Mouse (Mus musculus) lung, embryonic 16.5 days (tissue): Measurements from ENCODE around the gene Copz1. TPM values are rescaled to one million over a fixed set of nuclear protein-coding genes. Genes with fewer than 3 reads are reported as not detected.

ENCODE experiments used
- ATAC-seq: fragments of 200-750 bp; cut with Nextera tagmentation; 2 replicates; pipeline ENCODE4 v1.8.0; 2017; ENCODE audit warnings: low read depth, mild to moderate bottlenecking, moderate library complexity
- H3K27ac ChIP-seq: fragments of 300-500 bp; sonication (generic); 2 replicates; pipeline ENCODE4 v1.5.1; 2014; ENCODE audit warnings: mild to moderate bottlenecking, control low read depth, low read length
- H3K27me3 ChIP-seq: fragments of 300-500 bp; sonication (generic); 2 replicates; pipeline ENCODE4 v1.6.1; 2014; ENCODE audit warnings: low read depth, low read length, mixed read lengths; ENCODE audit not compliant: control insufficient read depth, insufficient read depth
- H3K36me3 ChIP-seq: fragments of 300-500 bp; sonication (generic); 2 replicates; pipeline ENCODE4 v1.6.1; 2014; ENCODE audit warnings: low read length; ENCODE audit not compliant: control insufficient read depth, insufficient read depth
- H3K4me1 ChIP-seq: fragments of 300-500 bp; sonication (generic); replicated peaks from 2 replicates; pipeline ENCODE4 v1.6.1; 2014; ENCODE audit warnings: low read length, mixed read lengths; ENCODE audit not compliant: control insufficient read depth, insufficient read depth
- H3K4me2 ChIP-seq: fragments of 300-500 bp; sonication (generic); 2 replicates; pipeline ENCODE4 v1.6.1; 2014; ENCODE audit warnings: low read depth, low read length, control low read depth
- H3K4me3 ChIP-seq: fragments of 300-500 bp; sonication (generic); 2 replicates; pipeline ENCODE4 v1.5.1; 2014; ENCODE audit warnings: mild to moderate bottlenecking, low read length, control low read depth
- H3K9ac ChIP-seq: fragments of 300-500 bp; sonication (generic); 2 replicates; pipeline ENCODE4 v1.6.1; 2014; ENCODE audit warnings: low read length, control low read depth
- H3K9me3 ChIP-seq: fragments of 300-500 bp; sonication (generic); 2 replicates; pipeline ENCODE4 v1.6.1; 2016; ENCODE audit warnings: low read length; ENCODE audit not compliant: control insufficient read depth
- WGBS: fragments of 180-500 bp; shearing (Covaris S2); extraction: QIAGEN DNeasy Blood & Tissue Kit; methylation state at CpG from one replicate; pipeline ENCODE4 v1.1.7; 2014; 5-methylcytosine and 5-hydroxymethylcytosine counted together
- polyA plus RNA-seq: library from polyadenylated mRNA; unstranded; fragments of >200 nt; fragmentation: Nextera tagmentation; extraction: Ambion mirVana; gene quantifications from 2 replicates; pipeline ENCODE4 v1.2.1, GENCODE M21; 2015

The Copz1 gene
- polyA plus RNA-seq, 1 experiment from 2014 or later, result 290 TPM

GRCm38 (mm10) chr15:103284647-103285046 lies 12.1 kb downstream of the Copz1 start:
- Histone ChIP-seq H3K4me2 (no peak overlapping the region), H3K27me3 (no peaks in the 10 kb centered on the region), H3K9ac (no peak overlapping the region), H3K36me3 (peaks cover 4% of the 10 kb centered on the region; the same call in 1 of the 2 replicates), H3K4me3 (no peak overlapping the region), H3K27ac (no peak overlapping the region), H3K4me1 (peaks cover 9% of the 10 kb centered on the region), H3K9me3 (no peaks in the 10 kb centered on the region)
- peak; percentile 29; the same call in 1 of the 2 replicates for ATAC-seq
- 31% methylated on average over 2 of the region's 2 CpGs for WGBS

- 23% methylated on average over 1 of the region's 1 CpGs for WGBS
- Histone ChIP-seq H3K27me3 (no peaks in the 10 kb centered on the region), H3K4me3 (no peak overlapping the region), H3K4me2 (no peak overlapping the region), H3K4me1 (peaks cover 9% of the 10 kb centered on the region), H3K9ac (no peak overlapping the region), H3K27ac (peak overlapping the region; percentile 71), H3K36me3 (peaks cover 8% of the 10 kb centered on the region), H3K9me3 (no peaks in the 10 kb centered on the region)
- ATAC-seq, result peak; percentile 66
Observed at GRCm38 (mm10) chr15:103285778-103286417, 13.4 kb downstream of the Copz1 start.

DNA sequence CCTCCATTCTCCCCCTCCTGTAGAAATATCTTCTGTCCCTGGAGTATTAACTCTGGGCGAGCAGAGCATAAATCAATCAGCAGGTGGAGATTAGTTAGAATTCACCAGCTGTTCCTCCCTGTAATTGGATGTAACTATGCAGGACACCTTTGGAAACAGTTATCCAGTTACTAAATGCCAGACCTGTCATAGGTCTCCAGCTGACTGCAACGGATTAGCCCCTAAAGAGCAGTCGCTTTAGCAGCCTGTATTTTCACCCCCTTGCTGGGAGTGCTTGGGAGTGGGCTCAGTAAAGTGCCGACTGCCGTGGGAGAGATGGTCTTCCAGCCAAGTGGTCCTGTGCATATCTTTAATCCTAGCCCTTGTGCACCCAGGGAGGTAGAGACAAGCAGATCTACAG lies 17.1 kb downstream of the Copz1 start:
- Histone ChIP-seq H3K9me3 (no peaks in the 10 kb centered on the region), H3K4me3 (no peak overlapping the region), H3K4me1 (peaks cover 9% of the 10 kb centered on the region), H3K9ac (no peak overlapping the region), H3K27ac (no peak overlapping the region), H3K36me3 (peaks cover 36% of the 10 kb centered on the region), H3K27me3 (no peaks in the 10 kb centered on the region), H3K4me2 (no peak overlapping the region)
- no peak for ATAC-seq
- 58% methylated on average over 5 of the region's 5 CpGs for WGBS

- H3K27me3 ChIP-seq, result no peaks in the 10 kb centered on the region
- H3K36me3 ChIP-seq, result peaks cover 36% of the 10 kb centered on the region
- no peak overlapping the region for H3K27ac ChIP-seq
- H3K9me3 ChIP-seq, result no peaks in the 10 kb centered on the region
- no peak for ATAC-seq
- no peak overlapping the region for H3K4me2 ChIP-seq
- no peak overlapping the region for H3K9ac ChIP-seq
- no peak overlapping the region for H3K4me3 ChIP-seq
- H3K4me1 ChIP-seq, result peaks cover 7% of the 10 kb centered on the region
- 69% methylated on average over 6 of the region's 6 CpGs for WGBS
Observed at GRCm38 (mm10) chr15:103290417-103290816, 17.9 kb downstream of the Copz1 start.

GRCm38 (mm10) chr15:103290843-103291242 lies 18.3 kb downstream of the Copz1 start:
- Histone ChIP-seq H3K4me3 (no peak overlapping the region), H3K4me1 (peaks cover 6% of the 10 kb centered on the region), H3K9me3 (no peaks in the 10 kb centered on the region), H3K27ac (no peak overlapping the region), H3K4me2 (no peak overlapping the region), H3K36me3 (peaks cover 36% of the 10 kb centered on the region), H3K9ac (no peak overlapping the region), H3K27me3 (no peaks in the 10 kb centered on the region)
- WGBS, result 86% methylated on average over 9 of the region's 9 CpGs
- no peak for ATAC-seq

DNA sequence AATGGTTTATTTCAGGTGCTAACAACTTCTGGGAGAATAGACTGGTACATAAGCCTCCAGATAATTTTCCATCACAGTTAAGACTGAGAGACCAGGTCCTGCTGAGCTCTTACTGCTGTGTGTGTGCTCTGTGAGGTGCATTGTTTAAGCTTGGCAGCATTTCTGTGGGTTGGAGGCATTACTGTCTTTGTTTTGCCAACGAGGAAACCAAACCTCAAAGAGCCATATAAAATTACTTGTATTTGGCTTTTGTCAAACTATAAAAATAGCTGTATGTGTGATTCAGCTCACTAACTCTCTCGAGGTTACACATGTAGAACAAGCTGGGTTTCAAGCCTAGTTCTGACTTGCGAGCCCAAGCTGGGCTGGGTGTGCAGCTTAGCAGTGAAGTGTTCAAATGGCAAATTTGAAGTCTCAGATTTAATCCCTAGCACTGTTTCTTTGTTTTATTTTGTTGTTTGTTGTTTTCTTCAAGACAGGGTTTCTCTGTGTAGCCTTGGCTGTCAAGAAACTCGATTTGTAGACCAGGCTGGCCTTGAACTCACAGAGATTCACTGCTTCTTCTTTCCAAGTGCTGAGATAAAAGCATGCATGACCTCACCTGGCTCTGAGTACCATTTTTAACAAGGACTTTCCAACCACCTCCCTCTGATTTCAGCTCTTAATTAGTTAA lies 20.3 kb downstream of the Copz1 start:
- ATAC-seq, result no peak
- Histone ChIP-seq H3K9me3 (no peaks in the 10 kb centered on the region), H3K36me3 (peaks cover 36% of the 10 kb centered on the region)

DNA sequence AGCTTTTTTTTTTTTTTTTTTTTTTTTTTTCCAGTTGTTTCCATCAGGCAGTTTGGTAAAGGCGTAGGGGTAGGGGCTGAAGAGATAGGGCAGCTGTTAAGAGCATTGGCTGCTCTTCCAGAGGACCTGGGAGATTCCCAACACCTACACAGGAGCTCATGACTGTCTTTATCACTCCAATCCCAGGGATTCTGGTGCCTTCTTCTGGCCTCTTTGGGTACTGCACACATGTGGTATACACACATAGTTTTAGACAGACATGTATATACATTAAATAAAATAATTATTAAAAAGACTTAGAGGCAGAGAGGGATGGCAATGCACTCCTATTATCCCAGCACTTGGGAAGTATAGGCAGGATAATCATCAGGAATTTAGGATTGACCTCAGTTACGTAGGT lies 20.9 kb downstream of the Copz1 start:
- no peak for ATAC-seq
- peaks cover 36% of the 10 kb centered on the region for H3K36me3 ChIP-seq
- no peak overlapping the region for H3K4me3 ChIP-seq
- H3K9me3 ChIP-seq, result no peaks in the 10 kb centered on the region
- H3K4me1 ChIP-seq, result peaks cover 19% of the 10 kb centered on the region
- H3K27me3 ChIP-seq, result no peaks in the 10 kb centered on the region
- WGBS, result 100% methylated on average over 2 of the region's 2 CpGs
- H3K9ac ChIP-seq, result no peak overlapping the region
- no peak overlapping the region for H3K27ac ChIP-seq
- no peak overlapping the region for H3K4me2 ChIP-seq

More for the DNA sequence above, 20.3 kb downstream of the Copz1 start:
- no peak overlapping the region for H3K4me3 ChIP-seq
- H3K9ac ChIP-seq, result no peak overlapping the region
- H3K4me2 ChIP-seq, result no peak overlapping the region
- H3K27ac ChIP-seq, result no peak overlapping the region
- WGBS, result 88% methylated on average over 4 of the region's 4 CpGs
- no peaks in the 10 kb centered on the region for H3K27me3 ChIP-seq
- peaks cover 19% of the 10 kb centered on the region for H3K4me1 ChIP-seq

GRCm38 (mm10) chr15:103294649-103295048 lies 22.1 kb downstream of the Copz1 start:
- WGBS, result 86% methylated on average over 2 of the region's 2 CpGs
- Histone ChIP-seq H3K36me3 (peaks cover 36% of the 10 kb centered on the region), H3K27ac (no peak overlapping the region), H3K9ac (no peak overlapping the region), H3K4me2 (no peak overlapping the region), H3K9me3 (no peaks in the 10 kb centered on the region), H3K27me3 (no peaks in the 10 kb centered on the region), H3K4me1 (peaks cover 24% of the 10 kb centered on the region), H3K4me3 (no peak overlapping the region)
- ATAC-seq, result no peak

DNA sequence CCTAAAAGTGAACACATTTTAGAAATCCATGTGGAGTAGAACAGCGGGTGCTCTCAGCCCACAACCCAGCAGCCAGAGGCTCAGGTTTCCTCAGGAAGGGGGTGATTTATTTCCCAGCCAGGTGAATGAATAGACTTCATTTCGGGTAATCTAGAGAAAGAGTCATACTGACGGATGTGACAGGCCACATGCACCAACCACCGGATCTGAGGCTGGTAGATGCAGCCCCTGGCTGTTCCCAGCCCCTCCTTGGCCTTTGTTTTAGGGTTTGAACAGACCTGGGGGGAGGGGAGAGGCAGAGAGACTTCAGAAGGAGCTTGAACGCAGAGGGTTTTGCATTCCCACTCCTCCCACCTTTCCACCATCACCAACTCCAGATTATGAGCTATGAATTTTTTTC lies 23.3 kb downstream of the Copz1 start:
- peaks cover 36% of the 10 kb centered on the region for H3K4me1 ChIP-seq
- no peak for ATAC-seq
- no peaks in the 10 kb centered on the region for H3K27me3 ChIP-seq
- H3K36me3 ChIP-seq, result peaks cover 32% of the 10 kb centered on the region
- H3K27ac ChIP-seq, result peak overlapping the region; percentile 70
- no peaks in the 10 kb centered on the region for H3K9me3 ChIP-seq
- H3K4me3 ChIP-seq, result no peak overlapping the region
- WGBS, result 15% methylated on average over 5 of the region's 5 CpGs
- no peak overlapping the region for H3K4me2 ChIP-seq
- H3K9ac ChIP-seq, result peak overlapping the region; percentile 14; the same call in 1 of the 2 replicates
